Mouse (Mus musculus): ENCODE results near the gene Sbno2.

- TF ChIP-seq CTCF (IDR thresholded peaks at IDR 0.05; ENCODE audit: extremely low read depth, insufficient read length, insufficient replicate concordance, low read depth, low read length) (peak; percentile 43; the same call in 1 of the 2 replicates), POLR2A (IDR thresholded peaks at IDR 0.05; ENCODE audit: low read depth, low read length) (no peak; the same call in 1 of the 2 replicates)
Measured at GRCm38 (mm10) chr10:80053831-80054815, 51.2 kb downstream of the Sbno2 start.

Data from small intestine, adult 2 months (tissue).